22 mouse cellular contexts compared by ENCODE assay signal in genomic region chr1:23843790-23844189, GRCm38 (mm10).
DNase-seq lines count a peak whose midpoint lies in the region; ATAC-seq and TF ChIP-seq lines count a peak whose summit lies in the region.
"Had no signal": no experiment of that assay in that cellular context is flagged by ENCODE, and none has a peak within 500 bp of the region (broad histone marks: within the 10 kb centered on the region; RNA-seq: fewer than 3 reads in every experiment).

No protein-coding gene starts in this region.

- ATAC-seq in kidney, embryonic 14.5 days (ENCODE audit: low FRiP score, low TSS enrichment): no peak
- ATAC-seq: CD4-positive, CD25-positive, alpha-beta regulatory T cell, adult 4 months; forebrain, embryonic 13.5 days; Patski had no signal

- WGBS in kidney, adult 2 months: 56% methylated on average over 7 of the region's 7 CpGs
- WGBS in kidney, embryonic 14.5 days: 80% methylated on average over 7 of the region's 7 CpGs

- H3K36me3 ChIP-seq in kidney, adult 2 months (ENCODE audit: control insufficient read depth, insufficient read depth, low read length): peaks cover 7% of the 10 kb centered on the region
- H3K36me3 ChIP-seq in kidney, embryonic 14.5 days (ENCODE audit: control insufficient read depth, insufficient read depth, low read length): peaks cover 23% of the 10 kb centered on the region
- peaks cover 1% of the 10 kb centered on the region; the same call in 1 of the 2 replicates for H3K36me3 ChIP-seq in testis, adult 2 months (ENCODE audit: control insufficient read depth, insufficient read depth, low read length)

- H3K4me2 ChIP-seq in kidney, embryonic 14.5 days (replicated peaks; ENCODE audit: low read depth, low read length): no peak overlapping the region
- H3K4me2 ChIP-seq: forebrain, embryonic 13.5 days; hindbrain, embryonic 12.5 days; limb, embryonic 15.5 days; lung, embryonic 15.5 days; midbrain, embryonic 12.5 days; neural tube, embryonic 12.5 days had no signal

- no peak overlapping the region for H3K4me3 ChIP-seq in kidney, adult 2 months (ENCODE audit: insufficient read depth, low read depth, low read length)
- no peak overlapping the region for H3K4me3 ChIP-seq in kidney, embryonic 14.5 days (ENCODE audit: low read length)
- no peak overlapping the region for H3K4me3 ChIP-seq in testis, adult 2 months (ENCODE audit: control insufficient read depth, low read depth, low read length)
- H3K4me3 ChIP-seq: erythroblast, embryonic 14.5 days; forebrain, embryonic 13.5 days; heart, adult 2 months; hindbrain, embryonic 12.5 days; limb, embryonic 15.5 days; lung, embryonic 15.5 days; midbrain, embryonic 12.5 days; neural tube, embryonic 12.5 days had no signal

- peak; percentile 31 for DNase-seq in cerebellum, adult 9-10 months
- no peak for DNase-seq in cerebellum, postnatal 14 days
- peak; percentile 50 for DNase-seq in kidney, adult 2 months
- DNase-seq in testis, postnatal 10 days (ENCODE audit: low spot score): no peak
- DNase-seq in left cerebral cortex, adult 18-20 months (ENCODE audit: low spot score in 2 of 2): no peak
- DNase-seq in thymus, adult 18-20 months: no peak
- DNase-seq: adrenal gland, postnatal 10 days; cerebellum, adult 11-12 months; gastrocnemius, postnatal 14 days; heart, adult 2 months; heart, postnatal 14 days had no signal

- H3K4me1 ChIP-seq in kidney, adult 2 months (ENCODE audit: control insufficient read depth, insufficient read depth, low read length): peaks cover 2% of the 10 kb centered on the region; the same call in 1 of the 2 replicates
- H3K4me1 ChIP-seq in kidney, embryonic 14.5 days (ENCODE audit: control insufficient read depth, insufficient read depth, low read length): no peaks in the 10 kb centered on the region
- H3K4me1 ChIP-seq in testis, adult 2 months (ENCODE audit: control insufficient read depth, insufficient read depth, low read length): no peaks in the 10 kb centered on the region
- H3K4me1 ChIP-seq: hindbrain, embryonic 12.5 days; limb, embryonic 15.5 days; lung, embryonic 15.5 days; midbrain, embryonic 12.5 days; neural tube, embryonic 12.5 days had no signal

- H3K27me3 ChIP-seq in kidney, adult 2 months (replicated peaks; ENCODE audit: control insufficient read depth, insufficient read depth, low read length): no peaks in the 10 kb centered on the region
- no peaks in the 10 kb centered on the region for H3K27me3 ChIP-seq in kidney, embryonic 14.5 days (ENCODE audit: control insufficient read depth, insufficient read depth, low read length)
- H3K27me3 ChIP-seq in testis, adult 2 months (ENCODE audit: control insufficient read depth, insufficient read depth, low read length): no peaks in the 10 kb centered on the region
- H3K27me3 ChIP-seq: forebrain, embryonic 13.5 days; hindbrain, embryonic 12.5 days; limb, embryonic 15.5 days; lung, embryonic 15.5 days; midbrain, embryonic 12.5 days; neural tube, embryonic 12.5 days; Patski had no signal

- TF ChIP-seq POLR2A in kidney, adult 2 months (IDR thresholded peaks at IDR 0.05; ENCODE audit: low read depth, low read length): no peak
- TF ChIP-seq POLR2A in testis, adult 2 months (IDR thresholded peaks at IDR 0.05; ENCODE audit: control insufficient read depth, low read depth, low read length): no peak

- H3K27ac ChIP-seq in kidney, adult 2 months (ENCODE audit: insufficient read depth, low read depth, low read length): no peak overlapping the region
- H3K27ac ChIP-seq in kidney, embryonic 14.5 days (ENCODE audit: low read depth, low read length): no peak overlapping the region
- peak overlapping the region; percentile 32; the same call in 1 of the 2 replicates for H3K27ac ChIP-seq in testis, adult 2 months (ENCODE audit: control insufficient read depth, insufficient read depth, low read depth, low read length)
- H3K27ac ChIP-seq: forebrain, embryonic 13.5 days; heart, adult 2 months; hindbrain, embryonic 12.5 days; limb, embryonic 15.5 days; lung, embryonic 15.5 days; midbrain, embryonic 12.5 days; neural tube, embryonic 12.5 days had no signal

- no peak for TF ChIP-seq CTCF in kidney, adult 2 months (conservative IDR thresholded peaks at IDR 0.05; ENCODE audit: insufficient read depth, insufficient read length, low read depth, low read length)
- no peak for TF ChIP-seq CTCF in testis, adult 2 months (IDR thresholded peaks at IDR 0.05; ENCODE audit: control insufficient read depth, insufficient read depth, insufficient replicate concordance, low read depth, low read length)

- H3K9ac ChIP-seq in kidney, embryonic 14.5 days (ENCODE audit: low read depth, low read length): no peak overlapping the region
- H3K9ac ChIP-seq: forebrain, embryonic 13.5 days; hindbrain, embryonic 12.5 days; limb, embryonic 15.5 days; lung, embryonic 15.5 days; midbrain, embryonic 12.5 days; neural tube, embryonic 12.5 days had no signal

- no peaks in the 10 kb centered on the region for H3K9me3 ChIP-seq in kidney, embryonic 14.5 days (ENCODE audit: control insufficient read depth, low read length)
- H3K9me3 ChIP-seq: forebrain, embryonic 13.5 days; hindbrain, embryonic 12.5 days; limb, embryonic 15.5 days; lung, embryonic 15.5 days; midbrain, embryonic 12.5 days; neural tube, embryonic 12.5 days had no signal

Comparison
In these comparisons a context has a peak if more than half of its experiments do, and no peak if none do; other contexts are left out.
1. DNase-seq: peak in cerebellum, adult 9-10 months (single experiment) and kidney, adult 2 months (single experiment); none in cerebellum, postnatal 14 days (0 of 2), testis, postnatal 10 days (single experiment), left cerebral cortex, adult 18-20 months (0 of 2) and thymus, adult 18-20 months (0 of 2).